Mouse (Mus musculus) Patski (cell line): ENCODE measurements around the gene Tmem255b. TPM values are rescaled to one million over a fixed set of nuclear protein-coding genes. Genes with fewer than 3 reads are reported as not detected.

Experiments used
- ATAC-seq: fragments of 100-300 bp; one replicate; pipeline ENCODE4 v1.8.0; 2021
- CTCF ChIA-PET: fragments of 350-600 bp; sonication (Branson Sonifier 250); formaldehyde crosslinking; loops from one replicate; lab custom pipeline; 2022; ENCODE audit warnings: inconsistent platforms; lab: Charles Lee
- POLR2A ChIA-PET: fragments of 350-600 bp; sonication (Branson Sonifier 250); formaldehyde crosslinking; loops from one replicate; lab custom pipeline; 2022; ENCODE audit warnings: antibody characterized with exemption, inconsistent platforms; lab: Charles Lee
- DNase-seq: peaks from one replicate; pipeline ENCODE4 v3.0.0-alpha.2; 2011; ENCODE audit warnings: low read depth, low spot score
- H3K27me3 ChIP-seq: fragments of 371-371 bp; one replicate; pipeline ENCODE4 v1.5.1; 2021
- CTCF ChIP-seq: fragments of 100-300 bp; IDR thresholded peaks from one replicate; pipeline ENCODE4 v1.5.1; 2021
- in situ Hi-C: fragments of 300-500 bp; cut with MboI; formaldehyde crosslinking; loops from 3 replicates; pipeline ENCODE4 v1.11.1; 2018; ENCODE audit warnings: low pct_unique_long_range_greater_than_20kb, mixed read lengths
- polyA plus RNA-seq: library from polyadenylated mRNA; unstranded; gene quantifications from one replicate; pipeline ENCODE4 v1.2.3, GENCODE M21; 2021

The Tmem255b gene
- polyA plus RNA-seq, 1 experiment from 2014 or later: 0.08 TPM

DNA sequence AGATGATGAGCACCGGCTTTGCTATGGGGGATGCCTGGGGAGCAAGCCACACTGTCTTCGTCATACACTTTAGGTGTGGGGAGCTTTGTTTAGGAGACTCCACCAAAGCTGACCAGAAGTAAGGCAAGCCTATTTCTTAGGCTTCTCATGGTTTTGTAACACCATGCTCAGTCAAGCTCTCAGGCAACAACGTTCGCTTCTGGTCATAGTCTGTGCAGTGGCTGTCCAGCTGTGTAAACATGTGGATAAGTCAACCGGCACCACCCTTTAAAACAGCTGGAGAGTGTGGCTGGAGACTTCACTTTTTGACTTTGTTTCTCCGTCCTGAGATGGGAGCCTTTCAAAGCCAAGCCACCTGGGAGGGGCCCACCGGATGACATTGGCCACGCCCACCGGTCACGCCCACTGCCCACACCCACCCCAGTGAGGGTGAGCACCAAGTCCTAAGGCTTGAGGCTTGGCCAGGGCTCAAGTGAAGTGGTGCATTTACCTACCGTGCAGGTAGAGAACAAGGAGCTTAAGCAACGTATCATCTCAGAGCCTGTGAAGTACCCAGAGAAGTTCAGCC lies 21.1 kb upstream of the Tmem255b start:
- POLR2A ChIA-PET: no interaction called here
- ATAC-seq: no peak
- in situ Hi-C loops: loop anchor here (10.0 kb wide), 1 partner anchor 341 kb away; the partner anchor contains the start of gene Cdc16
- CTCF ChIA-PET: interaction anchor here (0.9 to 2.3 kb wide), 14 partner anchors 9 to 372 kb away, joined by 3 to 13 read pairs (median 4); partner anchors contain the start of genes Grk1 and Upf3a
- no peak for DNase-seq
- peaks cover 27% of the 10 kb centered on the region for H3K27me3 ChIP-seq
- TF ChIP-seq CTCF: no peak

DNA sequence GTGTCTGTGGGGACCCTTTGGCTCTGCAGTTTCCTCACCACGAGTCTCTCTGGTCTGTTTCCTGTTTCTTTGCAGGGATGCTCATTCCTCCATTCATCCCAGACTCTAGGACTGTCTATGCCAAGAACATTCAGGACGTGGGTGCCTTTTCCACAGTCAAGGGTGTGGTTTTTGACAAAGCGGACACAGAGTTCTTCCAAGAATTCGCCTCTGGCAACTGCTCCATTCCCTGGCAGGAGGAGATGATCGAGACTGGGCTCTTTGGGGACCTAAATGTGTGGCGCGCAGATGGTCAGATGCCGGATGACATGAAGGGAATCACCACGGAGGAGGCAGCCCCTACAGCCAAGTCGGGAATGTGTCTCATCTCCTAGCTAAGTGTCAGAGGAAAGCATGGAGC lies 19.1 kb upstream of the Tmem255b start:
- H3K27me3 ChIP-seq: peaks cover 27% of the 10 kb centered on the region
- TF ChIP-seq CTCF: no peak
- ChIA-PET POLR2A (no interaction called here), CTCF (no interaction called here)
- in situ Hi-C loops: loop anchor here (10.0 kb wide), 1 partner anchor 339 kb away; the partner anchor contains the start of gene Cdc16
- no peak for ATAC-seq
- no peak for DNase-seq

DNA sequence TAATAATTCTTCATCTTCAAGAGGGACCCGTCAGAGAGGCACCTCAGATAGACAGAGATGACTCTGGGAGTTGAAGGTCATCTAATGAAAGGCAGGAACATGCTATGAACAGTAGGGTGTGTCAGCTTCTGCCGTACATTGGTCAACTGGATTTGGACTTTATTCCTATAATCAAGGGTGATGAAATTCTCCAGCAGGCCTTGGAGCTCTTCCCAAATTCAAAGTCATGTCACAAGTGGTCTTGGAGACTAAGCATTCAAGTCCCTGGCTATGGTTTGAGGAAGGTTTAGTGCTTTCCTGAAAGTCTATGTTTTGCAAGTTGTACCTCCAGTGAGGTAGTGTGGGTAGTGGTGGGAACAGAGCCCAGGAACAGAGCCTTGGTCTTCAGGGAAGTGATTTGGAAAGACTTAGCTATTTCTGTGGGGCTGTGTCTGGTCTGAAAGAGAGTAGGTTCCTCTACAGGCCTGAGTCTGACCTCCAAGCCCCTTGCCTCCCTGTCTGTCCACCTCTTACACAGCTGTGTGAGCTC lies 15.8 kb upstream of the Tmem255b start:
- in situ Hi-C loops: loop anchor here (10.0 kb wide), 1 partner anchor 336 kb away; the partner anchor contains the start of gene Cdc16
- H3K27me3 ChIP-seq: peaks cover 27% of the 10 kb centered on the region
- POLR2A ChIA-PET: no interaction called here
- no peak for DNase-seq
- ATAC-seq: no peak
- no peak for TF ChIP-seq CTCF
- CTCF ChIA-PET: no interaction called here

DNA sequence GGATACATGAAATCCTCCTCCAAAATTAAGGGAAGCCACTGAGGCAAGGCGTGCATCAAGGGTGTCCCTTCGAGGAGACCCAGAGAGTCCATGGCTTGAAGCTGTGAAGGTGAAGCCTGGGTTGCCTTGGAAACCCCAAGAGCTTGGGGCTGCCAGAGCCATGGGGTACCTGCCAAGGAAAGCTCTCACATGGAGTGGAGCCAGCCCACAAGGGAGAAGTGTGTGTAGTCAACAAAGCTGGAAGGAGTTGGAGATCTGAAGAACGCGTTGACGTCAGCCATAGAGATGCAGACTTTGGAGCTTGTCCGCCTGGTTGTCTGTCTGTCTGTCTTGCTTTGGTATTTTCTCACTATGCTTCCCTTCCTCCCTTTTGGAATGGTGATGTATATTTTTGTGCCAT lies 14.0 kb upstream of the Tmem255b start:
- CTCF ChIA-PET: interaction anchor here (3.3 kb wide), 1 partner anchor 9 kb away, joined by 8 read pairs; no protein-coding TSS in a partner anchor
- in situ Hi-C loops: no loop called here
- ATAC-seq (no peak), DNase-seq (no peak)
- TF ChIP-seq CTCF: no peak
- POLR2A ChIA-PET: no interaction called here
- peaks cover 14% of the 10 kb centered on the region for H3K27me3 ChIP-seq

DNA sequence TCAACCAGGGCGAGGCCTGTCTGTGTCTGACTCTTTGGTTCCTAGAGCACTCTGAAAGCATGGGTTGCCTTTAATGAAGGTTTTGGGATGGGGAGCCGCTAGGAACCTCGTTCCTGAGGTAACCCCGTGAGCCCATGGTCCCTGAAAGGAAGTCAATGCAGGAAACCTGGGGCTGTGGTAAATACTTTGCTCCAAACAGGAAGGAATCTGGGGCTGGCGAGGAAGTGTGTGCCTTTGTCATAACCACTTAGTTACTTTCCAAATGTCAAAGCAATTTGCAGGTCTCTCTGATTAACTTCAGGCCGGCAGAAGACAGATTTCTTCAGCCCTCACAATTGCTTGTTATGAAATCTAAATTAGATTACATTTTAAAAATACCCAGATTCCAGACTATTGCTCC lies 7.6 kb upstream of the Tmem255b start:
- no peak for DNase-seq
- ATAC-seq: no peak
- in situ Hi-C loops: no loop called here
- CTCF ChIA-PET: no interaction called here
- POLR2A ChIA-PET: no interaction called here
- H3K27me3 ChIP-seq: peaks cover 4% of the 10 kb centered on the region
- TF ChIP-seq CTCF: no peak

DNA sequence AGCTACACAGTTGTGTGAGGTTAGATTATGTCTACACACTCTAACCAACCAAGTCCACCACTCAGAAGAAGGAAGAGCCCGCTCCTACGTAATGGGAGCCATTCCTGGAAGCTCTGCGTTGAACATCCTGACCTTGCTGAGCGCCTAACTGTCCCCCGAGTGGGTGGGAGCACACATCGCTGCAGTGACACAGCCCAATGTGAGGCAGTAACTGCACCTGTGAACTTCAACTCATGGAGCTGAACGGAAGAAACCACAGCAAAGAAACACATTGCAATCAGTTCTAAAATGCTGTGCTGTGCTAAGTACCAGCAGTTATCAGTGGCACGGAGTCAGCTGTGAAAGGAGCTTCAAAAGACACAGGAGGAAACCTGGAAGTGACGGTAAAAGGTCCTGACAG lies 6.8 kb upstream of the Tmem255b start:
- in situ Hi-C loops: no loop called here
- TF ChIP-seq CTCF: no peak
- ChIA-PET CTCF (no interaction called here), POLR2A (no interaction called here)
- peaks cover 4% of the 10 kb centered on the region for H3K27me3 ChIP-seq
- DNase-seq (no peak), ATAC-seq (no peak)

DNA sequence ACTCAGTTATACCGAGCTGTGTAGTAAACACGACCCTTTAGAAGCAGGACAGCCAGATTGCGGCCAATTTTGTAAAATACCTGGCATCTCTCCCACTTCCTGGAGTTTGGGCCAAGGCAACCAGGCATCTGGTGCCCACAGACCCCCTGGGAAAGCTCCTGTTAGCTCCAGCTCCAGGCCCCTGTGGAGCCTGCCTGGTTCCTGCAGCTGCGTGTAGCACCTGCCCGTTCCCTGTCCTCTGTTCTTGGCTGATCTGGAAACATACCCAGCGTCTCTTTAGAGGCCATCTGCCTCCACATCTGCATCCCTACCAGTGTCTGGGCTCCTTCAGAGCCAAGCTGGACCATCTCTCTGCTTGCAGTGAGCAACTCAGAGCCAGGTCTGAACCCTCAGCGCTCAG lies 4.6 kb upstream of the Tmem255b start:
- TF ChIP-seq CTCF: no peak
- DNase-seq (no peak), ATAC-seq (no peak)
- peaks cover 5% of the 10 kb centered on the region for H3K27me3 ChIP-seq
- POLR2A ChIA-PET: no interaction called here
- CTCF ChIA-PET: no interaction called here
- in situ Hi-C loops: no loop called here

DNA sequence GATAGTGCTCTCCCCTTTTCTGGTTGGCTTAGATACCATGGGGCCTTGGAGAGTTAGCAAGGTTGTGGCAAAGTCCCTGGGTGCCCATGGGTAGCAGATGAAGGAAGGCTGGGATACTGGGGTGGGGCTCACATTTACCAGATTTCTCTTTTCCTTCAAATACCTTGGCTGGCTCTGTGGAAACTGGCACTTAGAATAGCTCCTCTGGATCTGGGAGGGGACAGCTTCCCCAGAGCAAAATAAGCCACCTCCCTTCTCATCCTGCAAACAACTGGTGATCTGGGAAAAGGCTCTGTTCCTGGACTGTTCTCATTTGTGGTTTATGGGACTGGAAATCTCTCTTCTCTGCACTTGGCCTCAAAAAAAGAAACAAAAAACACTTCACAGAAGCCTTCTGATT lies 4.1 kb upstream of the Tmem255b start:
- DNase-seq (no peak), ATAC-seq (no peak)
- no peak for TF ChIP-seq CTCF
- in situ Hi-C loops: no loop called here
- peaks cover 7% of the 10 kb centered on the region for H3K27me3 ChIP-seq
- ChIA-PET POLR2A (no interaction called here), CTCF (no interaction called here)

DNA sequence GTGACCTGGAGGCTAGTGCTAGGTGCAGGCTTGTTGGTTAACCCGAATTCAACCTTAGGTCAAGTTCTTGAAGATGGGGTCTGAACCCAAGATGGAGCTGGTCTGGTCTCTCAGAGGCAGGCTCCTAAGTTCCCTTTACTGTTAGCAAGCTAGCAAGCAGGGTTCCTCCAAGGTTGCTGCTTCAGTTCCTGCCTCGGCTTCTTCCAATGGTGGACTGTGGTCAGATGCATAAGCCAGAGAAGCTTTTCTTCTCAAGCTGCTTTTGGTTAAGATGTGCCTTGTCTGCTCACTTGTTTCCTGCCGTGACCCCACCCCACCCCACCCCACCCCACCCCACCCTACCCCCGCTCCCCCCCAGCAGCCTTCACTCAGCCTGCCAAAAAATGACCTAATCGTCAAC lies 1.9 kb upstream of the Tmem255b start:
- in situ Hi-C loops: no loop called here

DNA sequence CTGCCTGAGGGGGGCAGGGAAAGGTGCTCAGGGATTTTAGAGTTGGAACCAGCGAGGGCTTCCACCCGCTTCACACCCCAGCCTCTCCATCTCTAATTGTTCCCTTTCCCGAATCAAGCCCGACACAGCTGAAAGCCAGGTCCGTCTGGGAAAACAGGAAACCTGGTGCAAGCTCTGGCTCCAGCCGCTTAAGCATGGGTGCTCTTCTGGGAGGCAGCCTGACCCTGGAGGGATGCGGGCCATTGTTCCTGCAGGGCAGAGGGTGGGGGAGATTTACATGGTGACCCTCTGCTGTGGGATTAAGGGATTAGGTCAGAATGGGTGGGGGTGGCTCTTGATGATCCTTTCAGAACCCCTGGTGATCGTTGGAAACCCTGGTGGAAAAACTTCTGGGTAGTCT lies 1.1 kb downstream of the Tmem255b start:
- no peak for ATAC-seq
- in situ Hi-C loops: no loop called here
- H3K27me3 ChIP-seq: peaks cover 3% of the 10 kb centered on the region
- TF ChIP-seq CTCF: no peak
- ChIA-PET POLR2A (no interaction called here), CTCF (no interaction called here)
- DNase-seq: no peak

More for the DNA sequence above, 1.9 kb upstream of the Tmem255b start:
- no peak for TF ChIP-seq CTCF
- DNase-seq: no peak
- ATAC-seq: no peak
- H3K27me3 ChIP-seq: peaks cover 7% of the 10 kb centered on the region
- CTCF ChIA-PET: interaction anchor here (1.1 to 1.4 kb wide), 2 partner anchors 21 to 28 kb away, joined by 3 to 6 read pairs; no protein-coding TSS in a partner anchor
- POLR2A ChIA-PET: no interaction called here

DNA sequence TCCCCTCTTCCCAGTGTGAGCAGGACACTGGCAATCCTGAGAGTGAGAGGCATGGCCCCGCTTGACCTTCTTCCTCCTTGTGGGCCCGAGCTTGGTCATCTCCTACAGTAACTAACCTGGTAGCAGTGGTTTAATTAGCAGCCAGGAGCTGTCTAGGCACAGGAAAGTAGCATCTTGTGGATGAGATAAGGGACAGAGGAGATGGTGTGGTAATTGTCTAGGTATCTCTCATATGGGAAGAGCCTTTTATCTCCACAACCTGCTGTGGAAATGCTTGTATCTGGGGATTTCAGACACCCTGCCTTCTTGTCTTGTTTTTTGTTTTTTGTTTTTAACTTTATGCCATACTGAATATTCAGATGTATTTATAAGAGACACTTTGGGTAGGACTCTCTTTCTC lies 2.5 kb downstream of the Tmem255b start:
- in situ Hi-C loops: no loop called here
- no peak for TF ChIP-seq CTCF
- ChIA-PET CTCF (no interaction called here), POLR2A (no interaction called here)
- DNase-seq (no peak), ATAC-seq (no peak)
- H3K27me3 ChIP-seq: peaks cover 3% of the 10 kb centered on the region

DNA sequence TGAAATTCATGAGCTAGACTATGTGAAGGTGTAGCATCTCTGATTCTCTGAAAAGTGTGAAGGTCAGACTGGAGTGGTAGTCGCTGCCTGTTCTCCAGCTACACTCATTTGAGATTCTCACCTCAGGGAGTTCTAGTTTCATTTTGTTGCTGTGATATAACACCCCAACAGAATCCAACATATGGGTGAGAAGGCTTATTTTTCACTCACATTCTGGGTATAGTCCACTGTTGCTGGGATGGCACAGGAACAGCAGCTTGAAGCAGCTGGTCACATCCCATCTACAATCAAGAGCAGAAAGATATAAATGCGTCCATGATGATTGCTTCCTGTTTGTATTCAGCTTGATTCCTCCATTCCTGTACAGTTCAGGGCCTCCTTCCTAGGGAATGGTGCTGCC lies 7.2 kb downstream of the Tmem255b start:
- TF ChIP-seq CTCF: no peak
- no peaks in the 10 kb centered on the region for H3K27me3 ChIP-seq
- DNase-seq (no peak), ATAC-seq (no peak)
- in situ Hi-C loops: no loop called here
- ChIA-PET POLR2A (no interaction called here), CTCF (interaction anchor here (1.1 kb wide), 1 partner anchor 13 kb away, joined by 3 read pairs; no protein-coding TSS in a partner anchor)
